8 mouse cellular contexts compared by ENCODE assay signal in the genomic region with DNA sequence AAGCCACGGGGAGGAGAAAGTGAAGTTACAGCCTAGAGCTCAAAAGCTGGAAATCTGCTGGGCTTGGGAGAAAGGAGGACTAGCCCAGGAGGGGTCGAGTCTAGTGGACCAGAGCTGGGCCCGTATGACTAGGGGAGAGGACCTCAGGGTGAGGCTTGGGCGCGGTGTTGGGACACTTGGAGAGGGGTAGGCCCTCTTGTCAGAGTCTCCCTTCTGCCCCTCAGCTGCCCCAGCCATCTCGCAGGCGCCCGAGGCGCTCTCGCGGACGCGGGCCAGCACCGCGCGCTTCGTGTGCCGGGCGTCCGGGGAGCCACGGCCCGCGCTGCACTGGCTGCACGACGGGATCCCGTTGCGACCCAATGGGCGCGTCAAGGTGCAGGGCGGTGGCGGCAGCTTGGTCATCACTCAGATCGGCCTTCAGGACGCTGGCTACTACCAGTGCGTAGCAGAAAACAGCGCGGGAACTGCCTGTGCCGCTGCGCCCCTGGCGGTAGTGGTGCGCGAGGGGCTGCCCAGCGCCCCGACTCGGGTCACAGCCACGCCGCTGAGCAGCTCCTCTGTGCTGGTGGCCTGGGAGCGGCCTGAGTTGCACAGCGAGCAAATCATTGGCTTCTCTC. TPM values are rescaled to one million over a fixed set of nuclear protein-coding genes. Genes with fewer than 3 reads are reported as not detected.
A peak's percentile ranks its signal among the peaks of the same experiment; 100 is the strongest.
DNase-seq lines count a peak whose midpoint lies in the region; ATAC-seq and TF ChIP-seq lines count a peak whose summit lies in the region.

No protein-coding gene starts in this region.

- DNase-seq in testis, postnatal 14 days (ENCODE audit: low spot score): no peak
- peak; percentile 33 for DNase-seq in heart, postnatal 0 days (ENCODE audit: low spot score)
- DNase-seq in kidney, postnatal 4 days: peak; percentile 83 to 88
- DNase-seq in mesoderm, embryonic 11.5 days (ENCODE audit: low read depth, low spot score): peak; percentile 82
- DNase-seq in thymus, postnatal 14 days: peak; percentile 50
- DNase-seq in left cerebral cortex, adult 11 months (ENCODE audit: low spot score): no peak

- H3K27ac ChIP-seq in testis, adult 2 months (ENCODE audit: control insufficient read depth, insufficient read depth, low read depth, low read length): no peak overlapping the region
- no peak overlapping the region for H3K27ac ChIP-seq in heart, postnatal 0 days (ENCODE audit: low read depth)

- no peaks in the 10 kb centered on the region for H3K9me3 ChIP-seq in heart, postnatal 0 days (replicated peaks; ENCODE audit: control insufficient read depth, low read length)

- WGBS in heart, postnatal 0 days: 8% methylated on average over 42 of the region's 48 CpGs

- H3K27me3 ChIP-seq in testis, adult 2 months (ENCODE audit: control insufficient read depth, insufficient read depth, low read length): no peaks in the 10 kb centered on the region; the same call in 1 of the 2 replicates
- H3K27me3 ChIP-seq in heart, postnatal 0 days (ENCODE audit: control insufficient read depth, insufficient read depth, low read length): peaks cover 34% of the 10 kb centered on the region

- no peak for TF ChIP-seq EP300 in heart, postnatal 0 days (IDR thresholded peaks at IDR 0.05; ENCODE audit: low read depth)

- H3K9ac ChIP-seq in heart, postnatal 0 days (replicated peaks; ENCODE audit: low read depth, low read length): no peak overlapping the region; the same call in 1 of the 2 replicates

- peak overlapping the region; percentile 71 for H3K4me3 ChIP-seq in testis, adult 2 months (ENCODE audit: control insufficient read depth, low read depth, low read length)
- H3K4me3 ChIP-seq in heart, postnatal 0 days (ENCODE audit: low read depth, low read length): peak overlapping the region; percentile 38

- TF ChIP-seq CTCF in testis, adult 2 months (IDR thresholded peaks at IDR 0.05; ENCODE audit: control insufficient read depth, insufficient read depth, insufficient replicate concordance, low read depth, low read length): peak; percentile 16; the same call in 1 of the 2 replicates
- peak; percentile 70 for TF ChIP-seq CTCF in heart, postnatal 0 days (IDR thresholded peaks at IDR 0.05; ENCODE audit: low read depth)

- H3K4me2 ChIP-seq in heart, postnatal 0 days (ENCODE audit: low read depth, low read length): peak overlapping the region; percentile 73

- no peaks in the 10 kb centered on the region for H3K36me3 ChIP-seq in testis, adult 2 months (ENCODE audit: control insufficient read depth, insufficient read depth, low read length)
- no peaks in the 10 kb centered on the region; the same call in 1 of the 2 replicates for H3K36me3 ChIP-seq in heart, postnatal 0 days (replicated peaks; ENCODE audit: control insufficient read depth, insufficient read depth, low read length)

- peaks cover 15% of the 10 kb centered on the region for H3K4me1 ChIP-seq in testis, adult 2 months (ENCODE audit: control insufficient read depth, insufficient read depth, low read length)
- H3K4me1 ChIP-seq in heart, postnatal 0 days (ENCODE audit: control insufficient read depth, insufficient read depth): peaks cover 6% of the 10 kb centered on the region; the same call in 1 of the 2 replicates

- no peak for TF ChIP-seq POLR2A in testis, adult 2 months (IDR thresholded peaks at IDR 0.05; ENCODE audit: control insufficient read depth, low read depth, low read length)

- peak; percentile 62 for ATAC-seq in common myeloid progenitor, adult 5-6 weeks (replicated peaks; ENCODE audit: low read depth, poor library complexity, severe bottlenecking)
- peak; percentile 60; the same call in 1 of the 2 replicates for ATAC-seq in heart, postnatal 0 days (ENCODE audit: insufficient read depth, low read depth)

RNA-seq across cellular contexts. Expression of a gene that starts 17.3 kb away (rescaled TPM):
- 0.27 and 0.36 TPM in 2 replicates for polyA plus RNA-seq in testis, adult 2 months (2012; rRNA removed)
- not detected in 2 replicates for total RNA-seq in common myeloid progenitor, adult 5-6 weeks (2017)
- total RNA-seq in heart, postnatal 0 days (2014; rRNA removed; ENCODE audit: low replicate concordance): not detected in 2 replicates
- polyA plus RNA-seq in heart, postnatal 0 days (2015; fragmentation: Nextera tagmentation; extraction: Ambion mirVana): 0.11 and 0.15 TPM in 2 replicates

RNA-seq across cellular contexts. Expression of a gene that starts 22.4 kb away (rescaled TPM):
- 2.8 and 3.1 TPM in 2 replicates for polyA plus RNA-seq in testis, adult 2 months (2012; rRNA removed)
- total RNA-seq in common myeloid progenitor, adult 5-6 weeks (2017): 0.15 and 0.41 TPM in 2 replicates
- total RNA-seq in heart, postnatal 0 days (2014; rRNA removed; ENCODE audit: low replicate concordance): 10.9 and 13.9 TPM in 2 replicates
- 3.0 and 3.2 TPM in 2 replicates for polyA plus RNA-seq in heart, postnatal 0 days (2015; fragmentation: Nextera tagmentation; extraction: Ambion mirVana)

Comparison
In these comparisons a context has a peak if more than half of its experiments do, and no peak if none do; other contexts are left out.
1. DNase-seq: peak in heart, postnatal 0 days (single experiment), kidney, postnatal 4 days (2 of 2), mesoderm, embryonic 11.5 days (single experiment) and thymus, postnatal 14 days (single experiment); none in testis, postnatal 14 days (single experiment) and left cerebral cortex, adult 11 months (single experiment).